Mouse (Mus musculus) thymus, adult 2 months (tissue): Measurements from ENCODE around the gene Usp6nl. TPM values are rescaled to one million over a fixed set of nuclear protein-coding genes. Genes with fewer than 3 reads are reported as not detected.

Experiments used
- DNase-seq: peaks from one replicate; pipeline ENCODE4 v3.0.0; 2021
- H3K27ac ChIP-seq: fragments of 200-500 bp; 2 replicates; pipeline ENCODE4 v1.5.1; 2012; ENCODE audit warnings: low read length, control low read depth; ENCODE audit not compliant: control insufficient read depth, insufficient read depth
- H3K27me3 ChIP-seq: fragments of 200-500 bp; 2 replicates; pipeline ENCODE4 v1.6.1; 2012; ENCODE audit warnings: mild to moderate bottlenecking, low read length, moderate library complexity, mixed read lengths; ENCODE audit not compliant: control insufficient read depth, insufficient read depth
- H3K36me3 ChIP-seq: fragments of 200-500 bp; 2 replicates; pipeline ENCODE4 v1.6.1; 2012; ENCODE audit warnings: mild to moderate bottlenecking, low read length, moderate library complexity; ENCODE audit not compliant: control insufficient read depth, insufficient read depth
- H3K4me1 ChIP-seq: fragments of 200-500 bp; replicated peaks from 2 replicates; pipeline ENCODE4 v1.6.1; 2012; ENCODE audit warnings: low read length; ENCODE audit not compliant: control insufficient read depth, insufficient read depth
- H3K4me3 ChIP-seq: fragments of 200-500 bp; 2 replicates; pipeline ENCODE4 v1.5.1; 2012; ENCODE audit warnings: mild to moderate bottlenecking, low read length, control low read depth, moderate library complexity; ENCODE audit not compliant: control insufficient read depth, insufficient read depth
- CTCF ChIP-seq: fragments of 200-500 bp; IDR thresholded peaks from 2 replicates; pipeline ENCODE4 v1.5.1; 2012; ENCODE audit warnings: mild to moderate bottlenecking, control low read depth, low read length, moderate library complexity, borderline replicate concordance; ENCODE audit not compliant: control insufficient read depth, poor library complexity, insufficient read depth; ENCODE audit errors: extremely low read depth
- POLR2A ChIP-seq: fragments of 200-500 bp; IDR thresholded peaks from 2 replicates; pipeline ENCODE4 v1.6.1; 2012; ENCODE audit warnings: mild to moderate bottlenecking, low read length, control low read depth, moderate library complexity; ENCODE audit not compliant: control insufficient read depth, poor library complexity, insufficient read depth; ENCODE audit errors: extremely low read depth
- WGBS: fragments of 180-500 bp; shearing (Covaris S2); methylation state at CpG from one replicate; pipeline ENCODE4 v1.1.7; 2018; 5-methylcytosine and 5-hydroxymethylcytosine counted together
- polyA plus RNA-seq: library from polyadenylated mRNA; depleted of rRNA; stranded (reverse); fragments of >200 nt; gene quantifications from 2 replicates; pipeline ENCODE4 v1.2.3, GENCODE M21; 2012

Gene Usp6nl
- polyA plus RNA-seq, 1 experiment, result 7.2 TPM

- Histone ChIP-seq H3K27ac (no peak overlapping the region), H3K4me1 (peaks cover 9% of the 10 kb centered on the region), H3K36me3 (no peaks in the 10 kb centered on the region), H3K27me3 (no peaks in the 10 kb centered on the region), H3K4me3 (no peak overlapping the region)
- 92% methylated on average over 6 of the region's 6 CpGs for WGBS
- TF ChIP-seq POLR2A (no peak), CTCF (no peak)
- no peak for DNase-seq
These were observed 44.5 kb downstream of the Usp6nl start for GRCm38 (mm10) chr2:6366973-6367372.

GRCm38 (mm10) chr2:6367497-6367896 is 45.0 kb downstream of the Usp6nl start:
- Histone ChIP-seq H3K27ac (no peak overlapping the region), H3K36me3 (no peaks in the 10 kb centered on the region)

GRCm38 (mm10) chr2:6374216-6374615 is 51.7 kb downstream of the Usp6nl start:
- no peak for TF ChIP-seq CTCF
- no peak for TF ChIP-seq POLR2A
- no peaks in the 10 kb centered on the region for H3K36me3 ChIP-seq
- H3K27ac ChIP-seq, result no peak overlapping the region
- H3K4me3 ChIP-seq, result no peak overlapping the region
- no peak for DNase-seq
- WGBS, result 97% methylated on average over 14 of the region's 14 CpGs
- no peaks in the 10 kb centered on the region for H3K27me3 ChIP-seq
- H3K4me1 ChIP-seq, result peaks cover 14% of the 10 kb centered on the region

More at GRCm38 (mm10) chr2:6367497-6367896, 45.0 kb downstream of the Usp6nl start:
- WGBS, result 94% methylated on average over 6 of the region's 6 CpGs
- Histone ChIP-seq H3K27me3 (no peaks in the 10 kb centered on the region), H3K4me3 (no peak overlapping the region), H3K4me1 (peaks cover 9% of the 10 kb centered on the region)
- no peak for TF ChIP-seq CTCF
- TF ChIP-seq POLR2A, result no peak
- no peak for DNase-seq

GRCm38 (mm10) chr2:6376071-6376470 is 53.6 kb downstream of the Usp6nl start:
- Histone ChIP-seq H3K4me3 (no peak overlapping the region), H3K4me1 (peaks cover 17% of the 10 kb centered on the region), H3K27ac (no peak overlapping the region; the same call in 1 of the 2 replicates), H3K36me3 (no peaks in the 10 kb centered on the region), H3K27me3 (no peaks in the 10 kb centered on the region)
- DNase-seq, result no peak
- 6% methylated on average over 8 of the region's 8 CpGs for WGBS
- no peak for TF ChIP-seq CTCF
- no peak for TF ChIP-seq POLR2A

DNA sequence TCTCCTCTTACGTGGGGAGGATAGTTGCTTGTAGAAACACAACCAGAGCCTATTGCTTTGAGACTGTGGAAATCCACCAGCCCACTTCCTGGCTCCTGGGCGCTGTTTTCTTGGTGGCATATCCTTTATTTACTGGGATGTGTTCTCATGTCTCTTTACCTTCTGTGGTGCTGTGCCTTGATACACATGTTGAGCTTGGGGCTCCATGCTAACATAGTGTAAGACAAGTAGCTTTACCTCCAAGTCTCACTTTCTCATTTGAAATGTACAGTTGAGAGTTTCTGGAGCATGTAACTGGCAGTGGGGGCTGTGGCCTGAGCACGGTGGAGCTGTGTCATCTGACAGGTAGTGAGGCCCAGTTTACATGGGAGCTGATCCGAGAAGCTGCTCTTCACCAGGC is 54.5 kb downstream of the Usp6nl start:
- H3K4me3 ChIP-seq, result no peak overlapping the region
- peaks cover 17% of the 10 kb centered on the region for H3K4me1 ChIP-seq
- DNase-seq, result no peak
- no peak for TF ChIP-seq POLR2A
- no peak for TF ChIP-seq CTCF
- no peaks in the 10 kb centered on the region for H3K27me3 ChIP-seq
- H3K36me3 ChIP-seq, result no peaks in the 10 kb centered on the region
- no peak overlapping the region for H3K27ac ChIP-seq
- 62% methylated on average over 4 of the region's 4 CpGs for WGBS

GRCm38 (mm10) chr2:6378590-6379205 is 56.2 kb downstream of the Usp6nl start:
- Histone ChIP-seq H3K36me3 (no peaks in the 10 kb centered on the region), H3K27me3 (no peaks in the 10 kb centered on the region), H3K4me3 (no peak overlapping the region), H3K27ac (no peak overlapping the region), H3K4me1 (peaks cover 17% of the 10 kb centered on the region)
- no peak for DNase-seq
- no peak for TF ChIP-seq CTCF
- no peak for TF ChIP-seq POLR2A
- WGBS, result 39% methylated on average over 8 of the region's 8 CpGs

DNA sequence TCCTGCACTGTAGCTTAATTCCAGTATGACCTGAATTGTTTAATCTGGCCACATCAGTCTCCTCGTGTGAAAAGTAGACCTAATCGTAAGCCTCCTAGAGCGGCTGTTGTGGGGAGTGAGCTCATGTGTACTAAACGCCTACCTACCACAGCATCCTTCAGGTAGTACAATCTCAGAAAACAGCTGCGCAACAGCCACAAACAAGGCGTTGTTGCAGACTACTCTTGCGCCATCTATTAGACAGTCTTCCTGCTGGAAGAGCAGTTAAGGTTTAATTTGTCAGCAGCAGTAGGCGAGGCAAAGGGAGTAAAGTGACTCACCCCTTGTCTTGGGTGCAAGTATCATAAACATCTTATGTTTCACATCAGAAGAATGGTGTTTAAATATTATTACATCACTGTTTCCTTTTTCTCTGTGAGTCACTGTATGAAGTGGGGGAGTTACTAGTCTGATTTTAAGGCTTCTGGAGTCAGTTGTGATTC is 57.3 kb downstream of the Usp6nl start:
- no peak for DNase-seq
- Histone ChIP-seq H3K4me3 (no peak overlapping the region), H3K27ac (no peak overlapping the region), H3K4me1 (peaks cover 17% of the 10 kb centered on the region), H3K27me3 (no peaks in the 10 kb centered on the region), H3K36me3 (no peaks in the 10 kb centered on the region)
- WGBS, result 78% methylated on average over 8 of the region's 8 CpGs
- TF ChIP-seq CTCF (no peak), POLR2A (no peak)
